Mouse (Mus musculus) cerebellum, adult 2 months (tissue): Measurements from ENCODE around the gene Nosip. TPM values are rescaled to one million over a fixed set of nuclear protein-coding genes. Genes with fewer than 3 reads are reported as not detected.

Source experiments
- DNase-seq, 2 experiments: peaks; one replicate each; pipeline ENCODE4 v3.0.0; 2021
- H3K27ac ChIP-seq: fragments of 200-500 bp; 2 replicates; pipeline ENCODE4 v1.5.1; 2012; ENCODE audit warnings: low read length, control low read depth, inconsistent platforms; ENCODE audit not compliant: insufficient read depth
- H3K27me3 ChIP-seq: fragments of 200-500 bp; 2 replicates; pipeline ENCODE4 v1.6.1; 2012; ENCODE audit warnings: inconsistent platforms, mild to moderate bottlenecking, low read length, moderate library complexity; ENCODE audit not compliant: control insufficient read depth, insufficient read depth
- H3K4me1 ChIP-seq: fragments of 200-500 bp; 2 replicates; pipeline ENCODE4 v1.6.1; 2011; ENCODE audit warnings: low read length; ENCODE audit not compliant: control insufficient read depth, insufficient read depth
- H3K4me3 ChIP-seq: fragments of 200-500 bp; replicated peaks from 2 replicates; pipeline ENCODE3; 2011; ENCODE audit warnings: mild to moderate bottlenecking, low read depth, low read length, control low read depth; ENCODE audit not compliant: insufficient read depth
- CTCF ChIP-seq: fragments of 200-500 bp; IDR thresholded peaks from 2 replicates; pipeline ENCODE4 v1.5.1; 2011; ENCODE audit warnings: low read depth, mild to moderate bottlenecking, control low read depth, low read length, moderate library complexity, borderline replicate concordance; ENCODE audit not compliant: insufficient read depth
- POLR2A ChIP-seq: fragments of 200-500 bp; IDR thresholded peaks from 2 replicates; pipeline ENCODE4 v1.6.1; 2011; ENCODE audit warnings: low read length, control low read depth, borderline replicate concordance; ENCODE audit not compliant: insufficient read depth
- WGBS: fragments of 180-500 bp; shearing (Covaris S2); methylation state at CpG from one replicate; pipeline ENCODE4 v1.1.7; 2018; 5-methylcytosine and 5-hydroxymethylcytosine counted together
- polyA plus RNA-seq: library from polyadenylated mRNA; depleted of rRNA; stranded (reverse); fragments of >200 nt; gene quantifications from 2 replicates; pipeline ENCODE4 v1.2.3, GENCODE M21; 2012

The Nosip gene
- polyA plus RNA-seq, 1 experiment = 106 TPM

GRCm38 (mm10) chr7:45027761-45028160, 34.5 kb upstream of the Nosip start:
- TF ChIP-seq CTCF (no peak), POLR2A (no peak)
- DNase-seq = no peak
- no peak overlapping the region for H3K27ac ChIP-seq
- 91% methylated on average over 9 of the region's 9 CpGs for WGBS
- H3K4me1 ChIP-seq = peaks cover 21% of the 10 kb centered on the region
- no peak overlapping the region for H3K4me3 ChIP-seq
- H3K27me3 ChIP-seq = no peaks in the 10 kb centered on the region

GRCm38 (mm10) chr7:45028351-45028750, 33.9 kb upstream of the Nosip start:
- H3K27me3 ChIP-seq = no peaks in the 10 kb centered on the region
- no peak for DNase-seq
- H3K4me3 ChIP-seq = no peak overlapping the region
- TF ChIP-seq POLR2A (no peak), CTCF (no peak)
- peaks cover 21% of the 10 kb centered on the region for H3K4me1 ChIP-seq
- H3K27ac ChIP-seq = no peak overlapping the region
- 90% methylated on average over 11 of the region's 11 CpGs for WGBS

DNA sequence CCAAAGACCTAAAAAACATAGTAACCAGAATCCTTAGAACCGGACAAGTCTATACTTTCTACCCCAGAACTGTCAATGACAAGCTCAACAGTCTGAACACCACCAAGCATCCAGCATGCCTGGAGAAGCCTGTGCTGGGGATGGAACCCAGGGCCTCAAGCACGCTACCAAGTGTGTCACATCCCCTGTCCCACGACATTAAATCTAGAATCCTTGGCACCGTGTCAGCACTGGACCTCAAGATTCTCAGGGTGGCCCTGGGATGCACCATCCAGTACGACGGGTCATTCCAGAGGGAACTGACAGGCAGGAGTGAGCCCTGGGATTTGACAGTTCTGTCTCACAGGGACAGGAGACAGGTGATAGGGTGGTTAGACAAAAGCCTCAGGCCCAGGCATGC, 32.2 kb upstream of the Nosip start:
- 80% methylated on average over 6 of the region's 6 CpGs for WGBS
- DNase-seq = no peak
- H3K27ac ChIP-seq = no peak overlapping the region

GRCm38 (mm10) chr7:45030857-45031256, 31.4 kb upstream of the Nosip start:
- Histone ChIP-seq H3K27me3 (no peaks in the 10 kb centered on the region), H3K27ac (no peak overlapping the region), H3K4me3 (no peak overlapping the region), H3K4me1 (peaks cover 4% of the 10 kb centered on the region)
- TF ChIP-seq CTCF (no peak), POLR2A (no peak)
- no peak for DNase-seq
- 94% methylated on average over 8 of the region's 8 CpGs for WGBS

More for the DNA sequence above, 32.2 kb upstream of the Nosip start:
- no peak overlapping the region for H3K4me3 ChIP-seq
- H3K27me3 ChIP-seq = no peaks in the 10 kb centered on the region
- TF ChIP-seq POLR2A (no peak), CTCF (no peak)
- H3K4me1 ChIP-seq = peaks cover 12% of the 10 kb centered on the region

DNA sequence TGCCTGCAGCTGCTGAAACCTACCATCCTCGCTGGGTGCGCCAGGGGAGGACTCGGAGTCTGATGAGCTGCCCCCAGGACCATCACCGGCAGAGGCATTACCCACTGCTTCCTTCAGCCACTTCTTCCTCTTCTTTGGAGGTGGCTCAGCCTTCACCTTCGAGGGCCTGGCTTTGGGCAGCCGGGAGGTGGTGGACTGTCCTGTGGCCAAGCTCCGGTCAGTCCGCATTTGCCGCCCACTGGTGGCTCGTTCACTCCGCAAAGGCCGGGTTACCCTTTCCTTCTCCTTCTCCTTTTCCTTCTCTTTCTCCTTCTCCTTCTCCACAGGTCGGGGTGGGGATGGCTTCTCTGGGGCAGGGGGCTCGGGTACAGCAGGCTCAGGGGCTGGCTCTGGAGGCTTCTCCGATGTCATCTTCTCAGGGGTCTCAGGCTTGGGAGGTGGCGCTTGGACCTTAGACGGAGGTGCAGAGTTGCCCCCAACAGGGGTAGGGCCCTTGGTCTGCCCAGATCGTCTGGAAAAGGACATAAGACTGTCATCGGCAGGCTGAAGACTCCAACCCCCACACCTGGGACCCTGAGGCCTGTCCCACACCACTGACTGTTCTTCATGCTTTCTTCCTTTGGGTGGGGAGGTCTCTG, 28.4 kb upstream of the Nosip start:
- DNase-seq = no peak
- TF ChIP-seq POLR2A = no peak
- TF ChIP-seq CTCF = no peak
- Histone ChIP-seq H3K27me3 (no peaks in the 10 kb centered on the region), H3K4me1 (no peaks in the 10 kb centered on the region), H3K27ac (no peak overlapping the region), H3K4me3 (no peak overlapping the region)
- WGBS = 91% methylated on average over 19 of the region's 19 CpGs

DNA sequence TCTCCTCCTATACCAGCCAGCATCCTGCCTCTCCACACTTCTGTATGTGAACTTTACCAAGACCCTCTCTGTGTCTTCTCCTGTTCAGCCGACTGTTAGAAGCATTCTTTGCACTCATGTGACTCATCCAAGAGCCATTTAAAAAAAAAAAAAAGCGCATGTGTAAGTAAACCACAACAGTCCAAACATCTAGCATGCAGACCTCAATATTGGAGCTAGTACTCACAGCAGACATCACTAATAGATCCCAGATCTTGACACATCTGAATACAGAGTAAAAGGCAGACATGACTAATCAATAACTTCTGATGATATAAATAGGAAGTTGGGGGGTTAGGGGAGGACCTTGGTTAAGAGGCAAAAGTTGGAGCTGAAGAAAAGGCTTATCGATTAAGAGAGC, 26.6 kb upstream of the Nosip start:
- H3K27ac ChIP-seq = no peak overlapping the region
- H3K4me1 ChIP-seq = no peaks in the 10 kb centered on the region
- no peak for TF ChIP-seq POLR2A
- no peak for TF ChIP-seq CTCF
- DNase-seq = no peak
- 91% methylated on average over 3 of the region's 3 CpGs for WGBS
- no peaks in the 10 kb centered on the region for H3K27me3 ChIP-seq
- no peak overlapping the region for H3K4me3 ChIP-seq

DNA sequence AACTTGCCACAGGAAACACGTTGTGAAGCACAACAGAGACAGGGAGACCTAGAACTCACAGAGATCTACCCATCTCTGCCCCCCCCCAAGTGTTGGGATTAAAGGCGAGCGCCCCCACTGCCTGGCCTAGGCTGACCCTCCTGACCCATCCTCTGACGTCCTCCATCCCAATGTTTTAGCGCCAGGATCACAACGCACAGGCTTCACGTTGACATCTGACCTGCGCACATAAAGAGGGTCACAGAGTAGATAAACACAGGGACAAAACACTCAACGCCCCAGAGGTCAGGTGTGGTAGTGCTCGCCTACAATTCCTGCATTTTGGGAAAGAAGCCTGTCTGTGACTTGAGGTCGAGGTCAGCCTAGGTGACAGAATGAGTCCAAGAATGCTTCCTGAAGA, 25.5 kb upstream of the Nosip start:
- no peak for DNase-seq
- Histone ChIP-seq H3K4me3 (no peak overlapping the region), H3K4me1 (no peaks in the 10 kb centered on the region; the same call in 1 of the 2 replicates), H3K27me3 (no peaks in the 10 kb centered on the region), H3K27ac (no peak overlapping the region)
- TF ChIP-seq CTCF (no peak), POLR2A (no peak)
- 92% methylated on average over 11 of the region's 11 CpGs for WGBS

DNA sequence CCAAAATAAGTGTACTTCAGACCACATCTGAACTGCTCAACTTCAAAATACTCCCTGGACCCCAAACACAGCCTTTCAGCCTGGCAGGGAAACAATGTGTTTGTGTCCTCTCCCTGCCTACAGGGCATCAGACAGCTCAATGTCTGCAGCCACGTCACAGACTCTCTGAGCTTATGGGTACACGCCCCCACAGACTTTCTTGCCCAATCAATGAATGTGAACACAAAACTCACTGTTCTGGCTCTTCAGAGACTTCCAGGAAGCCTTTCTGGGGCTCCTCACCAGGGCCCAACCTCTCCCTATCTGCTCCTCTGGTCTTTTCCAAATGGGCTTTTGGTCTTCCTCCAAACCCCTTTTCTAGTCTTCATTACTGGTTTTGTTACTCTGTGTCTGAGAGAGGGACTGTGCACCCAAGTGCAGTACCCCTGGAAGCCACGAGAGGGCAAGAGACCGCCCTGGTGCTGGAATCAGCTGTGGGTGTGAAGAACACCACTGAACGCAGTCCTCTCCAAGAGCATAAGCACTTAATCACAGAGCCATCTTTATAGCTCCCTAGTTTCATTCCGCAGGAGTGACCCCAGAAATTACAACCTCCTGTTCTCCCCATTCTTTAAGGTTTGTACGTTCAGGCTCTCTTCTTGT, 24.4 kb upstream of the Nosip start:
- no peaks in the 10 kb centered on the region for H3K27me3 ChIP-seq
- peak in 1 of 2 experiments; percentile 36 for DNase-seq
- no peak overlapping the region for H3K27ac ChIP-seq
- H3K4me1 ChIP-seq = no peaks in the 10 kb centered on the region; the same call in 1 of the 2 replicates
- H3K4me3 ChIP-seq = no peak overlapping the region
- 62% methylated on average over 7 of the region's 7 CpGs for WGBS
- TF ChIP-seq POLR2A (no peak), CTCF (peak; percentile 73)
